ENCODE assay signal across 12 mouse cellular contexts in the genomic region with DNA sequence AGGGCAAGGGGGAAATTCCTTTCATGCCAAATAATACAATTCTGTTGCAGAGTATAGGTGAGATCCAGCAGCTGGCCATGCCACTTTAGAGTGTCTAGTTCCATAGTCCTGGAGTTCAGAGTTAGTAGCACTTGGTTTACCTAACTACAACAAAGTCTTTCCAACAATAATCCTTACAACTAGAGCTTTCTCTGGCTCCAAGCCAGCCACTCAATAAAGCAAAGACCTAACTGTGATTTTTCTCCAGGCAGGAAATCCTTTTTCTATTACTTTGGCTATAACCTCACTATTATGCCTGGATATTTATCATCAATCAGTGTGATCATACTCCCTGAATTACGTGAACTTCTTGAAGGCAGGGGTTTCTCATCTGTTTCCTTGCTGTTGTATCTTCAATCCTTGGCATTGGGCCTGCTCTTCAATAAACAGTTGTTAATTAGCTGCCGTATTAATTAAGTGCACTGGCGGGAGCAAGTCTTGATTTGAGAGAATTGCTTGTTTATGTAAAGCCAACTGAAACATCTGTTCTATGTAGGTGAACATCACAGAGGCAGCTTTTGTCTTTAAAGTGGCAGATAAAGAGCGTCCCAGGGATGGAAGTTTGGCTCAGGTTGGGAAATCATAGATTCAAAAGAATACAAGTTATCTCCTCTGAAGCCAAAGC.
"Had no signal": no experiment of that assay in that cellular context is flagged by ENCODE, and none has a peak within 500 bp of the region (broad histone marks: within the 10 kb centered on the region; RNA-seq: fewer than 3 reads in every experiment).

No protein-coding gene starts in this region.

- H3K9ac ChIP-seq: intestine, embryonic 15.5 days; limb, embryonic 15.5 days; liver, embryonic 12.5 days; neural tube, embryonic 13.5 days had no signal

- H3K9me3 ChIP-seq: intestine, embryonic 15.5 days; limb, embryonic 15.5 days; liver, embryonic 12.5 days; midbrain, embryonic 10.5 days; neural tube, embryonic 13.5 days had no signal

- H3K36me3 ChIP-seq: intestine, embryonic 15.5 days; limb, embryonic 15.5 days; liver, embryonic 12.5 days; midbrain, embryonic 10.5 days; neural tube, embryonic 13.5 days had no signal

- ATAC-seq: intestine, embryonic 15.5 days; liver, embryonic 12.5 days; midbrain, embryonic 16.5 days had no signal

- H3K27ac ChIP-seq: intestine, embryonic 15.5 days; layer of hippocampus, adult 2 months; limb, embryonic 15.5 days; liver, embryonic 12.5 days; midbrain, embryonic 10.5 days; neural tube, embryonic 13.5 days had no signal

- DNase-seq: kidney, adult 18-20 months; kidney, postnatal 36 days; lung, postnatal 4 days; right cerebral cortex, adult 18-20 months; right cerebral cortex, postnatal 25 days had no signal

- H3K27me3 ChIP-seq: intestine, embryonic 15.5 days; limb, embryonic 15.5 days; liver, embryonic 12.5 days; neural tube, embryonic 13.5 days had no signal

- H3K4me1 ChIP-seq: limb, embryonic 15.5 days; liver, embryonic 12.5 days; midbrain, embryonic 10.5 days; neural tube, embryonic 13.5 days had no signal

- H3K4me2 ChIP-seq: intestine, embryonic 15.5 days; limb, embryonic 15.5 days; liver, embryonic 12.5 days; neural tube, embryonic 13.5 days had no signal

- H3K4me3 ChIP-seq: intestine, embryonic 15.5 days; layer of hippocampus, adult 2 months; limb, embryonic 15.5 days; liver, embryonic 12.5 days; midbrain, embryonic 10.5 days; neural tube, embryonic 13.5 days had no signal
